Mouse (Mus musculus): ENCODE results near the gene Gm20683. TPM values are rescaled to one million over a fixed set of nuclear protein-coding genes. Genes with fewer than 3 reads are reported as not detected.

Gene Gm20683
- 9.9 TPM for total RNA-seq (2023)

GRCm38 (mm10) chr17:25841117-25841880 lies at the start of gene Gm20683:
TSS of gene Gm20683 (minus strand) at chr17:25841763.

GRCm38 (mm10) chr17:25880196-25880910 lies 38.8 kb upstream of the Gm20683 start, which contains the start of gene Wfikkn1:
TSS of gene Wfikkn1 (minus strand) at chr17:25880858.

GRCm38 (mm10) chr17:25874721-25875170 lies 33.2 kb upstream of the Gm20683 start, which contains the start of gene Mettl26:
TSS of gene Mettl26 (plus strand) at chr17:25875074.

GRCm38 (mm10) chr17:25868601-25869191 lies 27.1 kb upstream of the Gm20683 start, which contains the start of gene Mcrip2:
TSS of gene Mcrip2 (minus strand) at chr17:25868764.

GRCm38 (mm10) chr17:25860832-25861703 lies 19.5 kb upstream of the Gm20683 start, which contains the start of gene Wdr90:
TSS of gene Wdr90 (minus strand) at chr17:25861501.

GRCm38 (mm10) chr17:25844396-25844901 lies 2.9 kb upstream of the Gm20683 start, which contains the start of gene Rhot2:
TSS of gene Rhot2 (minus strand) at chr17:25844851.

GRCm38 (mm10) chr17:25837076-25837410 lies 4.5 kb downstream of the Gm20683 start, which contains the start of gene Rhbdl1:
TSS of gene Rhbdl1 (minus strand) at chr17:25837295.

GRCm38 (mm10) chr17:25833291-25833663 lies 8.3 kb downstream of the Gm20683 start, which contains the start of gene Stub1:
TSS of gene Stub1 (minus strand) at chr17:25833404.

GRCm38 (mm10) chr17:25828712-25829557 lies 12.6 kb downstream of the Gm20683 start, which contains the start of gene Jmjd8:
TSS of gene Jmjd8 (plus strand) at chr17:25828867.

GRCm38 (mm10) chr17:25823452-25823851 lies 18.1 kb downstream of the Gm20683 start, which contains the start of gene Wdr24:
TSS of gene Wdr24 (plus strand) at chr17:25823627.

GRCm38 (mm10) chr17:25808789-25809605 lies 32.6 kb downstream of the Gm20683 start, which contains the start of gene Fbxl16:
TSS of gene Fbxl16 (plus strand) at chr17:25809085.

GRCm38 (mm10) chr17:25796951-25797369 lies 44.6 kb downstream of the Gm20683 start, which contains the start of gene Metrn:
TSS of gene Metrn (minus strand) at chr17:25797136.

GRCm38 (mm10) chr17:25795609-25796092 lies 45.9 kb downstream of the Gm20683 start, which contains the start of gene AC134908.4:
TSS of gene AC134908.4 (minus strand) at chr17:25795659.

GRCm38 (mm10) chr17:25792615-25793014 lies 48.9 kb downstream of the Gm20683 start, which contains the start of gene Fam173a:
TSS of gene Fam173a (minus strand) at chr17:25792901.

GRCm38 (mm10) chr17:25786280-25786679 lies 55.3 kb downstream of the Gm20683 start, which contains the start of gene Ccdc78:
TSS of gene Ccdc78 (plus strand) at chr17:25786580.

GRCm38 (mm10) chr17:25785281-25785745 lies 56.2 kb downstream of the Gm20683 start, which contains the start of gene Haghl:
TSS of gene Haghl (minus strand) at chr17:25785673.

